Mouse (Mus musculus) MEL (cell line): ENCODE data around the gene Fst.

ENCODE experiments used
- CHD1 ChIP-seq: IDR thresholded peaks from 2 replicates; pipeline ENCODE4 v1.6.1; 2012; ENCODE audit warnings: low read depth, mild to moderate bottlenecking, inconsistent platforms, low read length, improper control_type of control experiment
- CTCF ChIP-seq, 3 experiments: IDR thresholded peaks in 2 of 3; conservative IDR thresholded peaks in 1 of 3; 2 replicates each; pipeline ENCODE4 v1.5.1; 2011 to 2012; ENCODE audit warnings: low read length in 3 of 3, low read depth in 2 of 3, mild to moderate bottlenecking in 2 of 3, improper control_type of control experiment in 1 of 3, inconsistent platforms in 1 of 3, mixed read lengths in 1 of 3, moderate library complexity in 1 of 3; ENCODE audit not compliant: control insufficient read depth in 1 of 3, insufficient read depth in 1 of 3, poor library complexity in 1 of 3, severe bottlenecking in 1 of 3
- ETS1 ChIP-seq: IDR thresholded peaks from 2 replicates; pipeline ENCODE4 v1.6.1; 2012; ENCODE audit warnings: low read depth, mild to moderate bottlenecking, inconsistent platforms, low read length, improper control_type of control experiment, moderate library complexity
- KAT2A ChIP-seq: conservative IDR thresholded peaks from 2 replicates; pipeline ENCODE4 v1.6.1; 2012; ENCODE audit warnings: low read depth, low read length, improper control_type of control experiment, inconsistent platforms
- MAFK ChIP-seq: IDR thresholded peaks from 2 replicates; pipeline ENCODE4 v1.6.1; 2011; ENCODE audit warnings: low read depth, mild to moderate bottlenecking, low read length, improper control_type of control experiment, borderline replicate concordance
- POLR2A ChIP-seq, 2 experiments: IDR thresholded peaks; 2 replicates each; pipeline ENCODE4 v1.6.1; 2011 to 2012; ENCODE audit warnings: low read length in 2 of 2, mild to moderate bottlenecking in 2 of 2, control low read depth in 1 of 2, improper control_type of control experiment in 1 of 2, low read depth in 1 of 2, moderate library complexity in 1 of 2; ENCODE audit not compliant: control insufficient read depth in 1 of 2, insufficient read depth in 1 of 2, poor library complexity in 1 of 2
- SMC3 ChIP-seq: IDR thresholded peaks from 2 replicates; pipeline ENCODE4 v1.6.1; 2011; ENCODE audit warnings: low read depth, low read length, improper control_type of control experiment
- ZC3H11A ChIP-seq: IDR thresholded peaks from 2 replicates; pipeline ENCODE4 v1.6.1; 2012; ENCODE audit warnings: low read depth, mild to moderate bottlenecking, inconsistent platforms, low read length, improper control_type of control experiment

DNA sequence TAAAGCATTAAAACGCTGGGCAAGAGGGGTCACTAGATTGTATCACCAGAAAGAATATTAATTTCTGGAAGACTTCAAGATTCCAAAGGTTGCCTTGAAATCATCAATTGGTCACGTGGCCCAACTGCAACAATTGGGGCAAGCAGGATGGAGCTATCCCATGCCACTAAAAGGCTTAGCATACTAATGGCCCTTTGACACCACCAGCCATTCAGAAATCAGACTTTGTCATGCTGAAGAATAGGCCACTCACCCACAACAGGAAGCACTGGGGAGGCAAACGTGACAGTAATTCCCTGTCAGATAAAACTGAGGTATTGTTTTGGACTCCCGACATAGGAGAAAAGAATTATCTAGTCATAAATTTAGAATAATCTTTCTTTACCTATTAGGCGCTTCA, 52.3 kb downstream of the Fst start:
- TF ChIP-seq CHD1 (no peak), CTCF (IDR thresholded peaks at IDR 0.05 in 2 of 3, conservative IDR thresholded peaks at IDR 0.05 in 1 of 3; ENCODE audit: control insufficient read depth in 1 of 3, insufficient read depth in 1 of 3, low read depth in 2 of 3, low read length in 3 of 3, poor library complexity in 1 of 3, severe bottlenecking in 1 of 3) (no peak), ZC3H11A (no peak), KAT2A (no peak), ETS1 (no peak), SMC3 (no peak), MAFK (no peak), POLR2A (IDR thresholded peaks at IDR 0.05; ENCODE audit: control insufficient read depth in 1 of 2, insufficient read depth in 1 of 2, low read depth in 1 of 2, low read length in 2 of 2, poor library complexity in 1 of 2) (no peak)
